Mouse (Mus musculus) adrenal gland, adult 10 weeks (tissue): ENCODE data around the gene Syndig1l. TPM values are rescaled to one million over a fixed set of nuclear protein-coding genes. Genes with fewer than 3 reads are reported as not detected.

Experiments used
- polyA plus RNA-seq: library from polyadenylated mRNA; stranded (reverse); fragments of 350-450 nt; fragmentation: Illumina TruSeq; extraction: RNeasy Lipid Tissue Mini Kit (QIAGEN cat#74804); gene quantifications from one replicate; pipeline ENCODE4 v1.2.3, GENCODE M21; 2014; ENCODE audit warnings: low read depth, low replicate concordance

The Syndig1l gene
- polyA plus RNA-seq, result not detected

DNA sequence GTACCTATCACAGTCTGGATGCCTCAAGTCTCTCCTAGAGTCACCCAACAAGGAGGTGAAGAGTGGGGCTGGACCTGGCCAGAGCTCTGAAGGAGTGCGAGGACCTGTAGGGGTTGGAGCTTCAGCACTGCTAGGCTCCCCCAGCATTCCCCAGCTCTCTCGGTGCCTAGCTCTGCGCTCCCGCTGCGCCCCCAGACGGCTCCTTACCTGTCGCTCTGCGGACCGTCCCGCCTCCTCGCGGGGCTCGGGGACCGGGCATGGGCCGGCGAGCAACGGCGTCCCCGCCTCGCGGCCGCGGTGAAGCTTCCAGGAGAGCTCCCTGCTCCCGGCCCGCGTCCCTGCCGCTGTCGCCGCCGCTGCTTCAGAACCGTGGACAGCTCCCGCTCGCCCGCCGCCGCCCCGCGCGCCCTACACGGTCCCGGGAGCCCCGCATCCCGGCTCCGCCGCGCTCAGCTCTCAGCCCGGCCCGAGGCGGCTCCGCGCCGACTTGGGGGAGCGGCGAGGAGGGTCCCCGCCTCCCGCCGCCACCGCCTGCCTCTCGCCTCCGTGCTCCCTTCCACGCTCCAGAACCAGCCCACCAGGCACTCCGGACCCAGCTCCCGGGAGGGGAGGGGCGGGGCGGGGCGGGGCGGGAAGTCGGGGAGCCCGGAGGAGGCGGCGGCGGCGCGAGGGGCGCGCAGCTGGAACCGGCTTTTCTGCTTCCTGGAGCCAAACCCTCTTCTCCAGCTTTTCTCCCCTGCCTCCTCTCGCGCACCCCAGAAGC is at the start of gene Syndig1l:
Gene Syndig1l (minus strand): TSS at position 513 of the 763 bp plus-strand sequence.

GRCm38 (mm10) chr12:84640654-84641053 is 58.0 kb downstream of the Syndig1l start, which contains the start of gene Vrtn:
TSS of gene Vrtn (plus strand) at chr12:84641019.

Other genes with a start within 250 kb of the Syndig1l start
- 494 TPM for gene Aldh6a1, start 247.8 kb downstream of the Syndig1l start, polyA plus RNA-seq
- gene Lin52, start 247.4 kb downstream of the Syndig1l start, polyA plus RNA-seq, result 45.4 TPM
- not detected for gene Vsx2, start 129.1 kb downstream of the Syndig1l start, polyA plus RNA-seq
- gene Abcd4, start 81.4 kb downstream of the Syndig1l start, polyA plus RNA-seq, result 2.2 TPM
- gene Vrtn, start 57.8 kb downstream of the Syndig1l start, polyA plus RNA-seq, result not detected
- gene Npc2, start 74.3 kb upstream of the Syndig1l start, polyA plus RNA-seq, result 40.0 TPM
- 158 TPM for gene Isca2, start 74.4 kb upstream of the Syndig1l start, polyA plus RNA-seq
- 0.23 TPM for gene Ltbp2, start 177.7 kb upstream of the Syndig1l start, polyA plus RNA-seq